Mouse (Mus musculus): ENCODE measurements around the gene Olfr648. TPM values are rescaled to one million over a fixed set of nuclear protein-coding genes. Genes with fewer than 3 reads are reported as not detected.

The Olfr648 gene
- 0.12 and 0.14 TPM in 2 replicates for polyA plus RNA-seq (2014; fragmentation: Nextera tagmentation; extraction: Ambion mirVana)

DNA sequence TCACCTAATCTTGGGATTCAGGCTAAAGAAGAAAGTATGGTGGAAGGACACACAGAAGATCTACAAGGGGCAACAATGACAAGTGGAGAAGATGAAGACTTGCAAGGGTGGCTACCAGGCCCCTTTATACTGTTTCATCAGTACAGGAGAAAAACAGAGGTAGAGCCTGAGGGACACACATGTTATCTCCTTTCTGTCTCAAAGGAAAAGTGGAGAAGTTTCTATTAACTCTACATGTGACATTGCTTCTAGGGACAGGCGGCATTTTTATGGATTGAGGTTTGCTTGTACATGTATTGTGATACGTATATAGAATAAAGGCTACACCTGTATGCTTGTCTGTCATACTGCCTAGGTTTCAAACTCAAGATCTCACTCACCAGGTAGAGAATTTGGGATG lies at the start of gene Olfr648:
Olfr648 (minus strand) TSS at position 101 of the 400 bp plus-strand sequence.
- Histone ChIP-seq H3K4me3 (ENCODE audit: low read length) (no peak within 1 kb of the TSS), H3K36me3 (ENCODE audit: control insufficient read depth, insufficient read depth, low read length) (no peaks in the 10 kb centered on the region), H3K4me2 (replicated peaks; ENCODE audit: low read depth, low read length) (no peak within 1 kb of the TSS), H3K9ac (ENCODE audit: low read depth, low read length) (no peak within 1 kb of the TSS), H3K27ac (ENCODE audit: low read depth, low read length) (no peak within 1 kb of the TSS), H3K4me1 (ENCODE audit: control insufficient read depth, insufficient read depth, low read length) (no peaks in the 10 kb centered on the region), H3K27me3 (ENCODE audit: control insufficient read depth, insufficient read depth, low read length) (no peaks in the 10 kb centered on the region), H3K9me3 (ENCODE audit: control insufficient read depth, low read length) (no peaks in the 10 kb centered on the region)
- 91% methylated on average over 2 of the region's 2 CpGs for WGBS
- ATAC-seq (ENCODE audit: low FRiP score, low TSS enrichment): no peak

- H3K27ac ChIP-seq (ENCODE audit: low read depth, low read length): no peak overlapping the region
- no peaks in the 10 kb centered on the region for H3K36me3 ChIP-seq (ENCODE audit: control insufficient read depth, insufficient read depth, low read length)
- H3K9ac ChIP-seq (ENCODE audit: low read depth, low read length): no peak overlapping the region
- no peak overlapping the region for H3K4me2 ChIP-seq (replicated peaks; ENCODE audit: low read depth, low read length)
- no peak overlapping the region for H3K4me3 ChIP-seq (ENCODE audit: low read length)
- ATAC-seq (ENCODE audit: low FRiP score, low TSS enrichment): no peak
- H3K4me1 ChIP-seq (ENCODE audit: control insufficient read depth, insufficient read depth, low read length): no peaks in the 10 kb centered on the region
- 42% methylated on average over 2 of the region's 2 CpGs for WGBS
- H3K9me3 ChIP-seq (ENCODE audit: control insufficient read depth, low read length): no peaks in the 10 kb centered on the region
- H3K27me3 ChIP-seq (ENCODE audit: control insufficient read depth, insufficient read depth, low read length): no peaks in the 10 kb centered on the region
These were observed 48.0 kb upstream of the Olfr648 start for GRCm38 (mm10) chr7:104231203-104231602.

GRCm38 (mm10) chr7:104218701-104219569 lies 35.7 kb upstream of the Olfr648 start, which contains the start of gene Trim6:
Gene Trim6, plus strand, starts transcription at chr7:104218793.
- no peak within 1 kb of the TSS for H3K27ac ChIP-seq (ENCODE audit: low read depth, low read length)
- peak within 1 kb of the TSS; percentile 60 for H3K4me2 ChIP-seq (replicated peaks; ENCODE audit: low read depth, low read length)
- WGBS: 2% methylated on average over 37 of the region's 37 CpGs
- H3K9ac ChIP-seq (ENCODE audit: low read depth, low read length): peak within 1 kb of the TSS; percentile 38
- no peaks in the 10 kb centered on the region for H3K9me3 ChIP-seq (ENCODE audit: control insufficient read depth, low read length)
- no peaks in the 10 kb centered on the region for H3K36me3 ChIP-seq (ENCODE audit: control insufficient read depth, insufficient read depth, low read length)
- no peaks in the 10 kb centered on the region for H3K4me1 ChIP-seq (ENCODE audit: control insufficient read depth, insufficient read depth, low read length)
- peak; percentile 90 for ATAC-seq (ENCODE audit: low FRiP score, low TSS enrichment)
- H3K4me3 ChIP-seq (ENCODE audit: low read length): peak within 1 kb of the TSS; percentile 44
- no peaks in the 10 kb centered on the region for H3K27me3 ChIP-seq (ENCODE audit: control insufficient read depth, insufficient read depth, low read length)

GRCm38 (mm10) chr7:104217881-104218280 lies 34.7 kb upstream of the Olfr648 start:
- no peak overlapping the region for H3K9ac ChIP-seq (ENCODE audit: low read depth, low read length)
- 62% methylated on average over 2 of the region's 2 CpGs for WGBS
- H3K27me3 ChIP-seq (ENCODE audit: control insufficient read depth, insufficient read depth, low read length): no peaks in the 10 kb centered on the region
- H3K36me3 ChIP-seq (ENCODE audit: control insufficient read depth, insufficient read depth, low read length): no peaks in the 10 kb centered on the region
- H3K4me3 ChIP-seq (ENCODE audit: low read length): no peak overlapping the region
- no peak for ATAC-seq (ENCODE audit: low FRiP score, low TSS enrichment)
- H3K4me1 ChIP-seq (ENCODE audit: control insufficient read depth, insufficient read depth, low read length): no peaks in the 10 kb centered on the region
- H3K4me2 ChIP-seq (replicated peaks; ENCODE audit: low read depth, low read length): no peak overlapping the region
- no peak overlapping the region for H3K27ac ChIP-seq (ENCODE audit: low read depth, low read length)
- H3K9me3 ChIP-seq (ENCODE audit: control insufficient read depth, low read length): no peaks in the 10 kb centered on the region

DNA sequence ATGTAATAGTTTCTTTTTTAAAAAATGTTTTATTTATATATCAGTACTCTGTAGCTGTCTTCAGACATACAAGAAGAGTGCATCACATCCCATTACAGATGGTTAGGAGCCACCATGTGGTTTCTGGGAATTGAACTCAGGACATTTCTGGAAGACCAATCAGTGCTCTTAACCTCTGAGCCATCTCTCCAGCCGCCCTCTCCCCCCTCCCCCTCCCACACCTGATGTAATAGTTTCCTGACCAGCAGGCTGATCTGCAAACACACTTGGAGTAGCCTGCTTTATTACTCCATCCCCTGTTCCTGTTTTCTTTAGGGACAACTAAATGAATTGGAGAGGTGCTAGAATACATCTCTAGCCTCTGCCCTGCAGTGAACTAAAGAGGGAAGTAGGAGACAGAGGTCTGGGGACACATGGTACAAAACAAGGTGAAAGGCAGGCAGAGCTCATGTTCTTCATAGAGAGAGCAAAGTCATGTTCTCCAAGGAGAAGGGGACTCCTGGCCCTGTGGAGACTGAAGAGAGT lies 32.9 kb upstream of the Olfr648 start:
- 43% methylated on average over 1 of the region's 1 CpGs for WGBS
- Histone ChIP-seq H3K4me3 (ENCODE audit: low read length) (no peak overlapping the region), H3K9me3 (ENCODE audit: control insufficient read depth, low read length) (no peaks in the 10 kb centered on the region), H3K27me3 (ENCODE audit: control insufficient read depth, insufficient read depth, low read length) (no peaks in the 10 kb centered on the region), H3K4me2 (replicated peaks; ENCODE audit: low read depth, low read length) (no peak overlapping the region), H3K9ac (ENCODE audit: low read depth, low read length) (no peak overlapping the region), H3K4me1 (ENCODE audit: control insufficient read depth, insufficient read depth, low read length) (no peaks in the 10 kb centered on the region), H3K36me3 (ENCODE audit: control insufficient read depth, insufficient read depth, low read length) (no peaks in the 10 kb centered on the region), H3K27ac (ENCODE audit: low read depth, low read length) (no peak overlapping the region)
- no peak for ATAC-seq (ENCODE audit: low FRiP score, low TSS enrichment)

DNA sequence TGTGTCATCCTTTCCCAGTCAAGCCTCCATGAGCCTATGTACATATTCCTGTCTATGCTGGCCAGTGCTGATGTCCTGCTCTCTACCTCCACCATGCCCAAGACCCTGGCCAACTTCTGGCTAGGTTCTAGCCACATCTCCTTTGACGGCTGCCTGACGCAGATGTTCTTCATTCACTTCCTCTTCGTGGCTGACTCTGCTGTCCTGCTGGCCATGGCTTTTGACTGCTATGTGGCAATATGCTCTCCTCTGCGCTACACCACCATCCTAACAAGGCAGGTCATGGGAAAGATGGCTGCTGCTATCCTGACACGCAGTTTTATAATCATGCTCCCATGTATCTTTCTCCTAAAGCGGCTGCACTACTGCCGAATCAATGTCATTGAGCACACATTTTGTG lies 23.0 kb upstream of the Olfr648 start:
- Histone ChIP-seq H3K4me2 (replicated peaks; ENCODE audit: low read depth, low read length) (no peak overlapping the region), H3K27me3 (ENCODE audit: control insufficient read depth, insufficient read depth, low read length) (no peaks in the 10 kb centered on the region), H3K9me3 (ENCODE audit: control insufficient read depth, low read length) (no peaks in the 10 kb centered on the region), H3K36me3 (ENCODE audit: control insufficient read depth, insufficient read depth, low read length) (no peaks in the 10 kb centered on the region), H3K27ac (ENCODE audit: low read depth, low read length) (no peak overlapping the region), H3K4me3 (ENCODE audit: low read length) (no peak overlapping the region), H3K4me1 (ENCODE audit: control insufficient read depth, insufficient read depth, low read length) (no peaks in the 10 kb centered on the region), H3K9ac (ENCODE audit: low read depth, low read length) (no peak overlapping the region)
- WGBS: 92% methylated on average over 7 of the region's 7 CpGs
- ATAC-seq (ENCODE audit: low FRiP score, low TSS enrichment): no peak

DNA sequence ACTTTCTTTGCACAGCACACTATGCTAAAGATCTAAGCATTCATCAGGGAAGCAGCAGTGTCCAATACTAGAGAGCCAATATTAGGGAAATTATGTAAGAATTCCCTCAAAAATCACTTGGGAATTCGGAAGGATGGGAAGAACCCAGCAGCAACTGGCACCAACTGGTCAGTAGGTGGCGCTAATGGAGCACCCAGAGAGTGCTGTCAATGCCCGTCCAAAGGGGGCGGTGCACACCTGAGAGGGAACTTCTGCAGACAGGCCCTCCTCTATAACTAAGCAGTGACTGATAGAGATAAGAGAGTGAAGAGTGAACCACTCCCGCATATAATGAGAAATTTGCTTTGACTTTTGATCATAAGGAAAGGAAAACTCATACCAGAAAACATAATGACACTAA lies 16.6 kb upstream of the Olfr648 start:
- WGBS: 5% methylated on average over 5 of the region's 5 CpGs
- H3K4me3 ChIP-seq (ENCODE audit: low read length): no peak overlapping the region
- H3K4me1 ChIP-seq (ENCODE audit: control insufficient read depth, insufficient read depth, low read length): no peaks in the 10 kb centered on the region
- peak; percentile 83; the same call in 1 of the 2 replicates for ATAC-seq (ENCODE audit: low FRiP score, low TSS enrichment)
- H3K27me3 ChIP-seq (ENCODE audit: control insufficient read depth, insufficient read depth, low read length): no peaks in the 10 kb centered on the region
- H3K36me3 ChIP-seq (ENCODE audit: control insufficient read depth, insufficient read depth, low read length): no peaks in the 10 kb centered on the region
- H3K9me3 ChIP-seq (ENCODE audit: control insufficient read depth, low read length): no peaks in the 10 kb centered on the region
- H3K27ac ChIP-seq (ENCODE audit: low read depth, low read length): no peak overlapping the region
- no peak overlapping the region for H3K9ac ChIP-seq (ENCODE audit: low read depth, low read length)
- H3K4me2 ChIP-seq (replicated peaks; ENCODE audit: low read depth, low read length): no peak overlapping the region

DNA sequence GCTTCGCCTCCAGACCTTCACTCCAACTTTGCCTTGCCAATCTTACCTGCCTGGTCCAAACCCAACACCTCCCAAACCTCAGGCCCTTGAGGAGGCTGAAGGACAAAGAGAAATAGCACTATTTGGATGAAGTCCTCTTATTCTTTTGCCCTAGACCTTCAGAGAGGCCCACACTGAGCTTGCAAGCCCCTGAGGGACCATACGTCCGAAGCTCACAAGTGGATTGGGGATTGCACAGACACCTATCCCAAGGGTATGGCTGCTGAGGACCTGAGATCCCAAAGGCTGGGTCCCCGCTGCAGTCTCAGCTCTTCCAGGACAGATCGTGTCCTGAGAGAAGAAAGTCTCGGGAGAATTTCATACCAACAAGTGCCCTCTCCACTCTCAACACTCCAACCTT lies 12.7 kb upstream of the Olfr648 start, which contains the start of gene Olfr649:
Olfr649 (minus strand) TSS at position 101 of the 400 bp plus-strand sequence.
- Histone ChIP-seq H3K4me1 (ENCODE audit: control insufficient read depth, insufficient read depth, low read length) (no peaks in the 10 kb centered on the region), H3K36me3 (ENCODE audit: control insufficient read depth, insufficient read depth, low read length) (no peaks in the 10 kb centered on the region), H3K9ac (ENCODE audit: low read depth, low read length) (no peak within 1 kb of the TSS), H3K27ac (ENCODE audit: low read depth, low read length) (no peak within 1 kb of the TSS), H3K27me3 (ENCODE audit: control insufficient read depth, insufficient read depth, low read length) (no peaks in the 10 kb centered on the region), H3K4me3 (ENCODE audit: low read length) (no peak within 1 kb of the TSS), H3K4me2 (replicated peaks; ENCODE audit: low read depth, low read length) (no peak within 1 kb of the TSS), H3K9me3 (ENCODE audit: control insufficient read depth, low read length) (no peaks in the 10 kb centered on the region)
- ATAC-seq (ENCODE audit: low FRiP score, low TSS enrichment): no peak
- WGBS: 80% methylated on average over 6 of the region's 6 CpGs

- WGBS: 63% methylated on average over 9 of the region's 9 CpGs
- Histone ChIP-seq H3K4me2 (replicated peaks; ENCODE audit: low read depth, low read length) (no peak overlapping the region), H3K4me1 (ENCODE audit: control insufficient read depth, insufficient read depth, low read length) (no peaks in the 10 kb centered on the region), H3K9me3 (ENCODE audit: control insufficient read depth, low read length) (no peaks in the 10 kb centered on the region), H3K27ac (ENCODE audit: low read depth, low read length) (no peak overlapping the region), H3K27me3 (ENCODE audit: control insufficient read depth, insufficient read depth, low read length) (no peaks in the 10 kb centered on the region), H3K4me3 (ENCODE audit: low read length) (no peak overlapping the region), H3K36me3 (ENCODE audit: control insufficient read depth, insufficient read depth, low read length) (no peaks in the 10 kb centered on the region), H3K9ac (ENCODE audit: low read depth, low read length) (no peak overlapping the region)
- no peak for ATAC-seq (ENCODE audit: low FRiP score, low TSS enrichment)
These were observed 8.1 kb upstream of the Olfr648 start for GRCm38 (mm10) chr7:104191275-104191674.
